Mouse (Mus musculus): ENCODE results near the gene Akr1c18. TPM values are rescaled to one million over a fixed set of nuclear protein-coding genes. Genes with fewer than 3 reads are reported as not detected.

Akr1c18 gene
- polyA plus RNA-seq, 1 experiment from 2014 or later = not detected

Other genes starting within 250 kb of the Akr1c18 start
- 18.0 and 21.4 TPM in 2 replicates for gene Net1, start 232.4 kb downstream of the Akr1c18 start, polyA plus RNA-seq (2015; fragmentation: Nextera tagmentation; extraction: Ambion mirVana)
- gene Tubal3, start 232.4 kb downstream of the Akr1c18 start, polyA plus RNA-seq (2015; fragmentation: Nextera tagmentation; extraction: Ambion mirVana) = not detected in 2 replicates
- gene Ucn3, start 205.3 kb downstream of the Akr1c18 start, polyA plus RNA-seq (2015; fragmentation: Nextera tagmentation; extraction: Ambion mirVana) = not detected in 2 replicates
- gene Akr1c14, start 101.6 kb downstream of the Akr1c18 start, polyA plus RNA-seq (2015; fragmentation: Nextera tagmentation; extraction: Ambion mirVana) = 0.79 and 0.88 TPM in 2 replicates
- 6.5 and 9.0 TPM in 2 replicates for gene Akr1c13, start 40.5 kb upstream of the Akr1c18 start, polyA plus RNA-seq (2015; fragmentation: Nextera tagmentation; extraction: Ambion mirVana)
- 4.1 and 4.2 TPM in 2 replicates for gene Akr1c19, start 78.0 kb upstream of the Akr1c18 start, polyA plus RNA-seq (2015; fragmentation: Nextera tagmentation; extraction: Ambion mirVana)
- 0.24 TPM in 1 of 2 replicates, not detected in the other for gene Akr1c12, start 128.8 kb upstream of the Akr1c18 start, polyA plus RNA-seq (2015; fragmentation: Nextera tagmentation; extraction: Ambion mirVana)

Data from neural tube, embryonic 13.5 days (tissue).